Mouse (Mus musculus): ENCODE results near the gene Il3. TPM values are rescaled to one million over a fixed set of nuclear protein-coding genes. Genes with fewer than 3 reads are reported as not detected.
"Not testable (repeated sequence)": the region's sequence is repeated elsewhere in the genome, so short reads cannot be mapped to it uniquely, and the experiment has no call there.

Gene Il3
- polyA plus RNA-seq, 1 experiment from 2014 or later: not detected

DNA sequence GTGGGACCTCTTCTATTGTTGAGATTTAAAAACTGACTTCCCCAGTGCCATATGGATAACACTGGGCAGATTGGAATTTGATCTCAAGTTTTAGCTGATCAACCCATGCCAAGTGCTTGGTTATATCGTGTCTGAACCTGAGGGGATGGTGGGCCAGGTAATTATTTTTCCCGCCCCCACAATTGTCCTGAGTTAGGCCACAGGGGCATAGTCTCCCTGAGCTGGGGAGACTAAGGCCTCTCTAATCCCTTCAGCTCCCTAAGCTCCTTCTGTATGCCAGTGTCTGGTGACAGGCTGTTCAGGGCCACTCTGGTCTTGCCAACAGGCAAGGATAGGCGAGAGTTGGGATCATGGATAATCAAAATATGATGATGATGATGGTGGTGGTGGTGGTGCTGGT is 38.3 kb upstream of the Il3 start:
- Histone ChIP-seq H3K36me3 (ENCODE audit: control insufficient read depth, insufficient read depth, low read length) (no peaks in the 10 kb centered on the region), H3K27ac (replicated peaks; ENCODE audit: low read depth, low read length) (no peak overlapping the region), H3K4me1 (ENCODE audit: control insufficient read depth, insufficient read depth, low read length) (no peaks in the 10 kb centered on the region), H3K9ac (ENCODE audit: low read depth, low read length) (no peak overlapping the region), H3K4me2 (ENCODE audit: low read depth, low read length) (no peak overlapping the region), H3K9me3 (ENCODE audit: control insufficient read depth, low read length) (no peaks in the 10 kb centered on the region), H3K4me3 (ENCODE audit: low read depth, low read length) (no peak overlapping the region), H3K27me3 (replicated peaks; ENCODE audit: control insufficient read depth, insufficient read depth, low read length) (peaks cover 15% of the 10 kb centered on the region; the same call in 1 of the 2 replicates)
- WGBS: 75% methylated on average over 3 of the region's 3 CpGs
- ATAC-seq (ENCODE audit: low read depth) (no peak), DNase-seq (ENCODE audit: low spot score) (no peak)

DNA sequence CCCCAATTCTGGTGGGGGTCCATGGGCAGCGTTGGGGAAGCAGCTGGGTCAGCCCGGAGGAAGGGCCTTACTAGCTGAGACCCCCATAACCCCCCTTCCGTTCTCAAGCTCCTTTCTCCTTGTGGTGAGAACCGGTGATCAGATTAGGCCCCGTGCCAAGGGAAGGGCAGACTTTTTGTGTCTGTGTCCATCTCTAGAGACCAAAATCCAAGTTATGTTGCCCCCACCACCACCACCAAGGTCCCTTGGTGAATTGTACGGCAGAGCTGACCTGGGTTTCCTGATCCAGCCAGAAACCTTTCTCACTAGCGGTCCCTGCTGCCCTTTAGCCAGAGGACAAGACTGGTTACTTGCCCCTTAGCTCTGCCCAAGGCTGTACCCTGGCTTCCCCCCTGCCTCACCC is 37.4 kb upstream of the Il3 start:
- Histone ChIP-seq H3K4me1 (ENCODE audit: control insufficient read depth, insufficient read depth, low read length) (no peaks in the 10 kb centered on the region), H3K27ac (replicated peaks; ENCODE audit: low read depth, low read length) (no peak overlapping the region), H3K27me3 (replicated peaks; ENCODE audit: control insufficient read depth, insufficient read depth, low read length) (peaks cover 15% of the 10 kb centered on the region; the same call in 1 of the 2 replicates), H3K36me3 (ENCODE audit: control insufficient read depth, insufficient read depth, low read length) (no peaks in the 10 kb centered on the region), H3K4me3 (ENCODE audit: low read depth, low read length) (peak overlapping the region; percentile 53), H3K9me3 (ENCODE audit: control insufficient read depth, low read length) (no peaks in the 10 kb centered on the region), H3K4me2 (ENCODE audit: low read depth, low read length) (peak overlapping the region; percentile 95), H3K9ac (ENCODE audit: low read depth, low read length) (peak overlapping the region; percentile 67)
- WGBS: 4% methylated on average over 7 of the region's 7 CpGs
- no peak for ATAC-seq (ENCODE audit: low read depth)
- DNase-seq (ENCODE audit: low spot score): no peak

- H3K27ac ChIP-seq (replicated peaks; ENCODE audit: low read depth, low read length): no peak within 1 kb of the TSS
- ATAC-seq (ENCODE audit: low read depth): peak; percentile 64; the same call in 1 of the 2 replicates
- no peaks in the 10 kb centered on the region for H3K4me1 ChIP-seq (ENCODE audit: control insufficient read depth, insufficient read depth, low read length)
- 0% methylated on average over 13 of the region's 59 CpGs for WGBS
- DNase-seq (ENCODE audit: low spot score): peak; percentile 47
- peaks cover 2% of the 10 kb centered on the region; the same call in 1 of the 2 replicates for H3K9me3 ChIP-seq (ENCODE audit: control insufficient read depth, low read length)
- H3K9ac ChIP-seq (ENCODE audit: low read depth, low read length): peak within 1 kb of the TSS; percentile 67
- H3K4me3 ChIP-seq (ENCODE audit: low read depth, low read length): peak within 1 kb of the TSS; percentile 53
- H3K4me2 ChIP-seq (ENCODE audit: low read depth, low read length): peak within 1 kb of the TSS; percentile 95
- H3K27me3 ChIP-seq (replicated peaks; ENCODE audit: control insufficient read depth, insufficient read depth, low read length): peaks cover 15% of the 10 kb centered on the region; the same call in 1 of the 2 replicates
- H3K36me3 ChIP-seq (ENCODE audit: control insufficient read depth, insufficient read depth, low read length): no peaks in the 10 kb centered on the region
Measured at GRCm38 (mm10) chr11:54303728-54304470, 36.8 kb upstream of the Il3 start, which contains the start of gene Acsl6. Gene Acsl6, plus strand, starts transcription at chr11:54303798.

GRCm38 (mm10) chr11:54303076-54303727 is 36.1 kb upstream of the Il3 start:
- Histone ChIP-seq H3K9me3 (ENCODE audit: control insufficient read depth, low read length) (peaks cover 4% of the 10 kb centered on the region; the same call in 1 of the 2 replicates), H3K4me2 (ENCODE audit: low read depth, low read length) (peak overlapping the region; percentile 95), H3K9ac (ENCODE audit: low read depth, low read length) (no peak overlapping the region), H3K27ac (replicated peaks; ENCODE audit: low read depth, low read length) (no peak overlapping the region), H3K27me3 (replicated peaks; ENCODE audit: control insufficient read depth, insufficient read depth, low read length) (peaks cover 15% of the 10 kb centered on the region; the same call in 1 of the 2 replicates), H3K36me3 (ENCODE audit: control insufficient read depth, insufficient read depth, low read length) (no peaks in the 10 kb centered on the region), H3K4me1 (ENCODE audit: control insufficient read depth, insufficient read depth, low read length) (no peaks in the 10 kb centered on the region), H3K4me3 (ENCODE audit: low read depth, low read length) (peak overlapping the region; percentile 53)
- 16% methylated on average over 6 of the region's 6 CpGs for WGBS
- ATAC-seq (ENCODE audit: low read depth) (no peak), DNase-seq (ENCODE audit: low spot score) (peak; percentile 86)

DNA sequence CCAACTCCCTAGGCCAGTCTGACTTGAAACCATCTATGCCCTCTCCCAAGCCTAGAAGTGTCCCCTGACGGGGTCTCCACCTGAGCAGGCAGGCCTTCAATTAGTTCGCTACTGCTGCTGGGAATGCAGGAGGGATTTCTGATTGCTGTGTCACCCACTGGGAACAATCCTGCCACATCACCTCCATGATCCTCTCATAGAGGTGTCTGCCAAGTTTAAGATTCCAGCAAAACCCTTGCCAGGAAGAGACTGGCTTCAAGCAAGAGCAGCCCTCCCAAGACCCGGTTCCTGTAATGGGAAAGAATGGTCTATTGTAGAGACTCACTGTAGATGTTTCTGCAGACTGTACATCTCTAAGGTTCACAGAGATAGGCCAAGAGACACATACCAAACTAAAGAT is 35.5 kb upstream of the Il3 start:
- H3K9me3 ChIP-seq (ENCODE audit: control insufficient read depth, low read length): peaks cover 4% of the 10 kb centered on the region; the same call in 1 of the 2 replicates
- WGBS: 89% methylated on average over 3 of the region's 3 CpGs
- H3K9ac ChIP-seq (ENCODE audit: low read depth, low read length): no peak overlapping the region
- DNase-seq (ENCODE audit: low spot score) (no peak), ATAC-seq (ENCODE audit: low read depth) (no peak)
- H3K27ac ChIP-seq (replicated peaks; ENCODE audit: low read depth, low read length): no peak overlapping the region
- no peaks in the 10 kb centered on the region for H3K4me1 ChIP-seq (ENCODE audit: control insufficient read depth, insufficient read depth, low read length)
- peaks cover 15% of the 10 kb centered on the region; the same call in 1 of the 2 replicates for H3K27me3 ChIP-seq (replicated peaks; ENCODE audit: control insufficient read depth, insufficient read depth, low read length)
- H3K4me3 ChIP-seq (ENCODE audit: low read depth, low read length): no peak overlapping the region
- H3K36me3 ChIP-seq (ENCODE audit: control insufficient read depth, insufficient read depth, low read length): no peaks in the 10 kb centered on the region
- no peak overlapping the region for H3K4me2 ChIP-seq (ENCODE audit: low read depth, low read length)

DNA sequence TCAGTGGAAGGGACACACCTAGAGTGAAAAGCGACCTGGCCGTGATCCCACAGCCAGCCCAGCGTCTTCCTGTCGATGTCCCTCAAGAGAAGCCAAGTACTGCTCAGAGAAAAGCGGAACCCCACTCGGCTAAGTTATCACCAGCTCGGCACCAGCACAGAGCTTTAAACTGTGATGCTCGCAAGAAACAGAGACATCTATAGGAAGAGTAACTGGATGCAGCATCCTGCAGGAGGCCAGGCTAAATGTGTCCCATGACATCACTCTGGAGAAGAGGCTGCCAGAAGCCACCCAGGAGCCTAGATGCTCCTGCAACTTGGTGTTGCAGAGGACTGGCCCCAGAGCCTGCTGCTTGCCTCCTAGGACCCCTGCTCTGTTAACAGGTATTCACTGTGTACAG is 34.9 kb upstream of the Il3 start:
- no peak overlapping the region for H3K27ac ChIP-seq (replicated peaks; ENCODE audit: low read depth, low read length)
- 86% methylated on average over 8 of the region's 8 CpGs for WGBS
- no peak for DNase-seq (ENCODE audit: low spot score)
- no peaks in the 10 kb centered on the region for H3K36me3 ChIP-seq (ENCODE audit: control insufficient read depth, insufficient read depth, low read length)
- peaks cover 4% of the 10 kb centered on the region; the same call in 1 of the 2 replicates for H3K9me3 ChIP-seq (ENCODE audit: control insufficient read depth, low read length)
- H3K4me3 ChIP-seq (ENCODE audit: low read depth, low read length): no peak overlapping the region
- peaks cover 15% of the 10 kb centered on the region; the same call in 1 of the 2 replicates for H3K27me3 ChIP-seq (replicated peaks; ENCODE audit: control insufficient read depth, insufficient read depth, low read length)
- H3K9ac ChIP-seq (ENCODE audit: low read depth, low read length): no peak overlapping the region
- no peak for ATAC-seq (ENCODE audit: low read depth)
- H3K4me2 ChIP-seq (ENCODE audit: low read depth, low read length): no peak overlapping the region
- no peaks in the 10 kb centered on the region for H3K4me1 ChIP-seq (ENCODE audit: control insufficient read depth, insufficient read depth, low read length)

GRCm38 (mm10) chr11:54298777-54299176 is 31.7 kb upstream of the Il3 start:
- DNase-seq (ENCODE audit: low spot score): no peak
- Histone ChIP-seq H3K4me1 (ENCODE audit: control insufficient read depth, insufficient read depth, low read length) (no peaks in the 10 kb centered on the region), H3K4me2 (ENCODE audit: low read depth, low read length) (no peak overlapping the region), H3K27ac (replicated peaks; ENCODE audit: low read depth, low read length) (no peak overlapping the region), H3K36me3 (ENCODE audit: control insufficient read depth, insufficient read depth, low read length) (no peaks in the 10 kb centered on the region), H3K4me3 (ENCODE audit: low read depth, low read length) (no peak overlapping the region), H3K27me3 (replicated peaks; ENCODE audit: control insufficient read depth, insufficient read depth, low read length) (peaks cover 6% of the 10 kb centered on the region; the same call in 1 of the 2 replicates), H3K9ac (ENCODE audit: low read depth, low read length) (no peak overlapping the region), H3K9me3 (ENCODE audit: control insufficient read depth, low read length) (peaks cover 4% of the 10 kb centered on the region; the same call in 1 of the 2 replicates)
- ATAC-seq (ENCODE audit: low read depth): no peak

GRCm38 (mm10) chr11:54297471-54297870 is 30.4 kb upstream of the Il3 start:
- ATAC-seq (ENCODE audit: low read depth); H3K27ac ChIP-seq (replicated peaks; ENCODE audit: low read depth, low read length); H3K9me3 ChIP-seq (ENCODE audit: control insufficient read depth, low read length); DNase-seq (ENCODE audit: low spot score); H3K4me2 ChIP-seq (ENCODE audit: low read depth, low read length); H3K4me1 ChIP-seq (ENCODE audit: control insufficient read depth, insufficient read depth, low read length); H3K36me3 ChIP-seq (ENCODE audit: control insufficient read depth, insufficient read depth, low read length); H3K9ac ChIP-seq (ENCODE audit: low read depth, low read length); H3K27me3 ChIP-seq (replicated peaks; ENCODE audit: control insufficient read depth, insufficient read depth, low read length); H3K4me3 ChIP-seq (ENCODE audit: low read depth, low read length): not testable (repeated sequence)
- 78% methylated on average over 2 of the region's 2 CpGs for WGBS
